Mouse (Mus musculus) central nervous system, embryonic 18 days (tissue): ENCODE results near the gene Gm10273. TPM values are rescaled to one million over a fixed set of nuclear protein-coding genes. Genes with fewer than 3 reads are reported as not detected.

Experiments
- polyA plus RNA-seq: library from polyadenylated mRNA; depleted of rRNA; stranded (reverse); fragments of >200 nt; gene quantifications from 2 replicates; pipeline ENCODE4 v1.2.3, GENCODE M21; 2012; rRNA removed

The Gm10273 gene
- 6.8 and 7.6 TPM in 2 replicates for polyA plus RNA-seq

DNA sequence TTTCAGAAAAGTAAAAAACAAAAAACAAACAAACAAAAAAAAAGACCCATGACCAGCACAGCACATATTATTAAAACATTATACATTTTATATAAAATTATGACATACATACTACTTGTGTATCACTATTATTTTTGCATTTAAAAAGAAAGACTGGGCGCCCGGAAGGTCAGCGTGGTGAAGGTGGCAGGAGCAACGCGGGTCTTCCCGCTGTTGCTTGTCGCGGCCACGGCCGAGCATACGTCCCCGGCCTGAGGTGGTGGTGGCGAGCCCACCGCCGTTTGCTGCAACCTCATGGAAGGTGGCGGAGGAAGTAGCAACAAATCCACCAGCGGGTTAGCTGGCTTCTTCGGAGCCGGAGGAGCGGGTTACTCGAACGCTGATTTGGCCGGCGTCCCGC lies at the start of gene Gm10273:
Gene Gm10273 (plus strand): TSS at position 172 of the 400 bp plus-strand sequence.

DNA sequence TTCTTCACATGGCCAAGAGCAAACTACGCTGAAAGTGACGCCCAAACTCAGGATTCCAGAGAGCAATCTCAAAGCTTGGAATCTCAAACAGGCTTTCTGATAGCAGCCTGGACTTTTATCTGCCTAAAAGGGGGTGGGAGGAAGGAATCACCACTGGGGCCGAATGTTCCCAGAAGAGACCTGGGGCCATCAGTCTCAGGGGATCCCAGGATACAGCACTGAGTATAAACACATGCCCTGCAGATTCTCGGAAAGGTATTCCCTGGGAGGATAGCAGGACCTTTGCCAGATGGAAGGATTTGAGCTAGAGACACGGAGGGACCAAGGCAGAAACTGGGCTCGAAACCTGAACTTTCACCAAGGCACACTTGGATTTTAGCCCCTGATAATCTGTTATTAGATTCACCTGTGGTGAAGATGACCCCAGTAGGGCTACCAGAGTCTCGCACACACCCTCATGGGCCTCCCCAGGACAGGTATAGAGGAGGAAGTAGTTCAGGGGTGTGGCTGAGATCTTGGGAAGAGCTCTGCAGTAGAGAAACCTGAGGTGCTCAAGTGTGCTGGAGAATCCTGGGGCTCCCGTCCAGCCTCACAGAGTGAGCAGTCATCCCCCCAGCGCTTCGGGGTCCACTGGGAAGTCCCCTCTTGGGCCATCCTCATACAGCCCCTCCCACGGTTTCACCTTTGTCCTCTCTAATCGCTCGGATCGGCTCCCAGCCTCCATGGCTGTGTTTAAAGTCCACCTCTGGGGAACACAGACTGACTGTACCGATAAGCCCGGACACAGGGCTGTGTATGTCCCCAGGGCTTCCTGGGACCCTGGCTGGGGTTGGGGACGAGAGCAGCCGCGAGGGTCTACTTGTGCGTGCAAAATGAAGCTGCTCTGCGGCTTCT lies 7.7 kb downstream of the Gm10273 start, which contains the start of gene Pla2g12b:
Gene Pla2g12b (plus strand): TSS at position 762 of the 894 bp plus-strand sequence.

DNA sequence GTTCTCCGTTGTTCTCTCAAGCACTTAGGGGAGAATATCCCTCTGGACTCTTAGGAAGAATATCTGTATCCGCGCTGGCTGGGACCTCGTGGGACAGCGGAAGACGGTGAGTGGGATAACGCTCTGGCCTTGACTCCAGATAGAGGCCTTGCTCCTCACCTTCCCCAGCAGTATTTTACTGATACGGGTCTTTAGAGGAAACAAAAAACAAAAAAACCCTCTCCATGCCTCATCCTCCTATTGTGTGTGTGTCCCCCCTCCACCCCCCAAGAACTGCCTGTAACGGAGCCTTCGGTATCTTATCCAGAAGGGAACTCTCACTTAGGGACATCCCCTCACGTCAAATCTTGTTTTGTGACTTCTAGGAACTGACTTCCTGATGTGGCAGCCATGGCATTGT lies 46.3 kb downstream of the Gm10273 start, which contains the start of gene Oit3:
Gene Oit3 (minus strand): TSS at position 44 of the 400 bp plus-strand sequence.

Other genes starting within 250 kb of the Gm10273 start
- 17.0 and 17.1 TPM in 2 replicates for gene Sept10, start 173.8 kb upstream of the Gm10273 start, polyA plus RNA-seq
- 9.6 and 9.8 TPM in 2 replicates for gene Sowahc, start 173.7 kb upstream of the Gm10273 start, polyA plus RNA-seq
- 20.1 and 23.4 TPM in 2 replicates for gene P4ha1, start 72.3 kb upstream of the Gm10273 start, polyA plus RNA-seq
- not detected in 2 replicates for gene Pla2g12b, start 8.0 kb downstream of the Gm10273 start, polyA plus RNA-seq
- 0.19 and 0.32 TPM in 2 replicates for gene Oit3, start 46.1 kb downstream of the Gm10273 start, polyA plus RNA-seq
- not detected in 2 replicates for gene Gm10322, start 220.4 kb downstream of the Gm10273 start, polyA plus RNA-seq
- 23.1 and 23.9 TPM in 2 replicates for gene Mcu, start 221.1 kb downstream of the Gm10273 start, polyA plus RNA-seq